Mouse (Mus musculus): ENCODE data around the gene Traf3ip1.

The Traf3ip1 gene

GRCm38 (mm10) chr1:91494457-91495140 lies at the start of gene Traf3ip1:
Gene Traf3ip1, plus strand, starts transcription at chr1:91494647.
- DNase-seq = peak; percentile 97

DNA sequence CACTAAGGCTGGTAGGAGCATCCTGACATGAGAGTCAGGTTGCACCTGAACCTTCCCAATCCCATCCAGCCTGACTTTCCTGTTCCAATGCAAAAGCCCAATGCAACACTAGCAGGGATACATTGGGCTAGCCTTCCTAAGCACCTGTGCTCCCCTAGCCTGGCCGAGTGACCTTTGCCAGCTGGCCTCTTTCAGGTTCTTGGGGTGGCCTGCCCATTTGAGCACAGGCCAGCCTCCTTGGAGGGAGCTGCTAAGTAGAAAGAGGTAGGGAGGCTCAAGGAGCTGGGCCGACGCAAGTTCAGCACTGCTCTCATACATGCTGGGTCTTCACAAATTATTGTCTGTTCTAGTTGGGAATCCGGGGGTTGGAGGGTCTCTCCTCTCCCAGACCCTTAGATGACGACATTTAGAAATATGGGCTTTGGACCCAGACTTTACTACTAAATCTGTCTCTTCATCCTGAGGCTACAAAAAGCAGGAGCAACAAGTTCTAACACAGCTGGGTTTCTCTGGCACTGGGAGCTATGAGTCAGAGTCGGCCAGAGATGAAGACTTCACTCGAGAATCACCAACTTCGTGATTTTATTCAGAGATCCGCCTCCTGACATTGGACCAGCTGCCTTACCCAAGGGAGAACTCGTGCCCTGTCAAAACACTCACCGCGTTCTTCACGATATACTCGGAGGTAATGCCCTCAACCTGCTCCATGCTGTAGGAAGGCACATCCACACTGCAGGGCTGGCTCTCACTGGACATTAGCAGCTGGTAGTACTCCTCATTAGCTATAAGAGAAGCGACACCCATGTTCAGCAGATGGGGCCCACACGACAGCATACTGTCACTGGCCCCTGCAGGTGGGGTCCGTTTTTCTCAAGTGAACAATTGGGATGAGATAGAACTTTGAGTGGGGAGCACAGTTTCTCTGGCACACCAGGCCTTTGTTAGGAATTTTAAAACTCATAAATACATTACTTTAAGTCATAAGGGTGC lies 49.3 kb upstream of the Traf3ip1 start:
- peak; percentile 6 for DNase-seq

DNA sequence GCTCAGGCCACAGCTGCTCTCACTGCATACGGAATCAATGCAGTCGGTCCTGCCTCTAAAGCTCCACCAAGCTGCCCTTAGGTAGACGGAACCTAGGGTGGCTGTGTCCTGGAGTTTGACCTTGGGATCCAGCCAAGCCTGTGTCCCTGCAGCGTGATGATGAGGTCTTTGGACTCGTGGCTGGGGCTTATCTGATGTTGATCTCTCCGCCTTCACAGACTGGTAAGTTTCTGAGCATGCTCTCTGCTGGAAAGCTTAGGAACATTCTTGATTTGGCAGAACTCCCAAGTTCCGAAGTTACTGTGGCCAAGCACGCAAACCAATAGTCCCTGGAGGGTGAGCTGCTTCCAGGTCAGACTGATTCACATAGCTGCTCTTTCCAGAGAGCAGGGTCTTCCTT lies 48.4 kb upstream of the Traf3ip1 start:
- peak; percentile 87 for DNase-seq

- no peak for DNase-seq
These were observed 47.9 kb upstream of the Traf3ip1 start for GRCm38 (mm10) chr1:91446511-91446910.

- DNase-seq = peak; percentile 12
These were observed 45.8 kb upstream of the Traf3ip1 start for GRCm38 (mm10) chr1:91448688-91449087.

GRCm38 (mm10) chr1:91450851-91451250 lies 43.6 kb upstream of the Traf3ip1 start:
- DNase-seq = no peak

DNA sequence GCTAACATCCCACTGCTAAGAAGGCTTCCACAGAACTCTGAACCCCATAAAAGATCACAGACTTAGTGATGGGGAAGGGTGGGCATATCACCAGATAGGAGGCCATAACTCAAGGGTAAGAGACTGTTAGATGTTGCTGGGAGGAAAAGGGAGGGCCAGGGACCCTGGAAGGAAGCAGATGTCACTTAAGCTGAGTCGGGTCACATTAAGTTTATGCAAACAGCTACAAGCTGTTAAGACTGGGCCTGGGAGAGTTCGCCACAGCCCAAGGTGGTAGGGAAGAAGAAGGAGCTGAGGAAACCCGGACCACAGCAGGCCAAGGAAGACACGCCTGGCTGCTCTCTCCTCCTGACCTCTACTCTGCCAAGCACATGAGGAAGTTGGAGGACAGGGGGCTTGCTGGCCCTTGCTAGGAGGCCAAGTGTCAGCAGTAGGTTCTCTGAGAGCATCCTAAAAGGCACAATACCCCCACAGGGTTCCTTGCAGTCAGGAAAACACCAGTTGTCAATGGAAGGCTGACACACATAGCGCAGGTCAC lies 42.8 kb upstream of the Traf3ip1 start:
- peak; percentile 42 for DNase-seq

DNA sequence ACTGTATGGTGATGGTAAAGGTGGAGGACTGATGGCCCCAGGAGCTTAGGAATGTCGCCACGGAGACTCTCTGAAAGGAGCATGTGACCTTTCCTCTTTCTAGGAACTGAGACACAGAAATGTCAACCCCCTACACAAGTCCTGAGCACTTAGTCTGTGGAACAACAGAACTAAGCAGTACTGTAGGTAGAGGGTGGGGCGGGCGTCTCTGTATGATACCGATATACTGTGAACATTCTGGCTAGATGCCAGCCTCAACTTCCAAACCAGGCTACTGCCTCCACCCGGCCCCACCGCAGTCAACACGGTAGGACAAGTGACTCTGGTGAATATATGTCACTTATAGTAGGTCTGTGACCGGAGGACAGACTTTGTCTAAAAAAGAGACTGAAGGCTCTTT lies 40.5 kb upstream of the Traf3ip1 start:
- DNase-seq = peak; percentile 19

GRCm38 (mm10) chr1:91454366-91454765 lies 40.1 kb upstream of the Traf3ip1 start:
- DNase-seq = peak; percentile 38

- DNase-seq = no peak
These were observed 39.5 kb upstream of the Traf3ip1 start for GRCm38 (mm10) chr1:91454927-91455326.

DNA sequence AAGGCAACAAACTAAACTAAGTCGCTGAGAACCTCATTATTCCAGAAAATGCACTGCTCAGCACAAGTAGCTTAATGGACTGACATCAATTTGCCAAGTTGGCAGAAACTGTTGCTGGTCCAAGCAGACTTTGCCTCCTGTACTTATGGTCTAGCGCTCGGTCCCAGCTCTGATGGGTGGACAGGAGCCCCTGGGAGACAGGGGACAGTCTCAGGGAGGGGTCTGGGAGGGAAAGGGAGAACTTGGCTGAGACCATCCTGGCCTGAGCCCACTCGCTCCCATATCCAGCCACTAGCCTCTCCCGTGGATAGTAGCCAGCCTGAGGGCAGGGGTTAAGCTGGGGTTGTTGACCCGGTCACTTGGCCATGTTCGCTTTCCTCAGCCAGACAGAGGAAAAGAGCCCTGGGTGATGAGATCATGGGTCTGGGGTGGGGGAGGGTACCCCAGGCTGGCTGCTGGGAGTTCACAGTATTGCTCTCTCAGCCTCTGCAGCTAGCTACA lies 38.7 kb upstream of the Traf3ip1 start:
- peak; percentile 83 for DNase-seq

- peak; percentile 77 for DNase-seq
These were observed 38.1 kb upstream of the Traf3ip1 start for GRCm38 (mm10) chr1:91456301-91456801.

DNA sequence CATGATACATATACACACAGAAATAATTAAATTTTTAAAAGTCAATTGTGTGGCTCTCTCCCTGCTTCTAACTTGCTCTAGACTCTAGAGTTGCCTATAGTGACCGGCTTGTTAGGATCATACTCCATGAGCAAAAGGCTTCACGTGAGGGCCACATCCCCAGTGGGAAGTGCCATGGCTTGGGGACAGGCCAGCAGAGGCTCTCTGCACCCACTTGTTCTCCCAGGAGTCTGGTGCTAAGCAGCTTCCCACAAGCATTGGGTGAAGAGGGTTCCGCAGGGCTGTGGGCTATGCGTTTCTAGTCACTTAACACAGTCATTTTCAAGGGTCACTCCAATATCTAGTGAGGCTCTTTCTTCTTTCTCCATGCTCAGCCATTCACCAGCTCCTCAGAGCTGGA lies 37.3 kb upstream of the Traf3ip1 start:
- no peak for DNase-seq

DNA sequence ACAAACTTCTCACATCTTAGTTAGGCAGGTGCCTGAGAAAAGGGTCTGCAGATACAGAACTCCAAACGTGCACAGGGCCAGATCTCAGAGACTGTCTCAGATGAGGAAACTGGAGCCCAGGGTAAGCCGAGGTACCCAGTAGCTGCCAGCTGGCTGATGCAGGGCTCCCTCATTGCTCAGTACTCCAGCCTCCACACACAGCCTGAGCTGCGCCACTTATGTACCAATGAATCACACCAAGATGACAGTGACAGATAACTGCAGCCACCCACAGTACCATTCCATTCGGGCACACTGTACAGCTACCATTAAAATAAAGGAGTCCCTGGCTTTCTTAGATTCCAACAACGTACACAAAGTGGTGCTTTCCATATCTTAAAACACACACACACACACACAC lies 36.7 kb upstream of the Traf3ip1 start:
- DNase-seq = no peak

DNA sequence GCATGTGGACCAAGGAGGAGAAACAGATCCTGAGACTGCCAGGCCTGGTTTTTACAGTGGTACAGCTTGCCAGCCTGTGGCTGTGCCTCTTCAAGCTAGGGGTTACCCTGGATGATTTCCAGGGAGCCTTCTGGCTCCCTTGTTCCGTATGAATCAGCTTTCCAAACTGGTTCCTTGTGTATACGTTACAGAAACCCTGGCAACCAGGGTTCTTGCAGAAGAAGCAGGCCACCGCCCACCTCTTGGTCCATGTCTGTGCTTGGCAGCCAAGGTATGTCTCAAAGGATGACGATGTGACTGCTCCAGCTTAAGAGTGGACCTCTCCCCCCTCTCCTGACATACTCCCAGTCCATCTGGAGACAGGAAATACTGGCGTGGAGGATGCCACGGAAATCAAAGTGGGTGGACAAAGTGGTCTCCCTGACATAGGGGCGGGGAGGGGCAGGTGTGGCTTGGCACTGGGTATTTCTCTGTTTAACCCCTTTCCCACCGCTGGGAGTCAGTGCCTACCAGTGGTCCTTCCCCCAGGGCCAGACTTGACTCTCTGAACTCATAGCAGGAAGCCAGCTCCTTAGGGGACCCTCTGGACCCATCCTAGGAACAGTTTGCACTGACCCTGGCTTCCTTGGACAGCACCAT lies 36.1 kb upstream of the Traf3ip1 start:
- peak; percentile 52 for DNase-seq

DNA sequence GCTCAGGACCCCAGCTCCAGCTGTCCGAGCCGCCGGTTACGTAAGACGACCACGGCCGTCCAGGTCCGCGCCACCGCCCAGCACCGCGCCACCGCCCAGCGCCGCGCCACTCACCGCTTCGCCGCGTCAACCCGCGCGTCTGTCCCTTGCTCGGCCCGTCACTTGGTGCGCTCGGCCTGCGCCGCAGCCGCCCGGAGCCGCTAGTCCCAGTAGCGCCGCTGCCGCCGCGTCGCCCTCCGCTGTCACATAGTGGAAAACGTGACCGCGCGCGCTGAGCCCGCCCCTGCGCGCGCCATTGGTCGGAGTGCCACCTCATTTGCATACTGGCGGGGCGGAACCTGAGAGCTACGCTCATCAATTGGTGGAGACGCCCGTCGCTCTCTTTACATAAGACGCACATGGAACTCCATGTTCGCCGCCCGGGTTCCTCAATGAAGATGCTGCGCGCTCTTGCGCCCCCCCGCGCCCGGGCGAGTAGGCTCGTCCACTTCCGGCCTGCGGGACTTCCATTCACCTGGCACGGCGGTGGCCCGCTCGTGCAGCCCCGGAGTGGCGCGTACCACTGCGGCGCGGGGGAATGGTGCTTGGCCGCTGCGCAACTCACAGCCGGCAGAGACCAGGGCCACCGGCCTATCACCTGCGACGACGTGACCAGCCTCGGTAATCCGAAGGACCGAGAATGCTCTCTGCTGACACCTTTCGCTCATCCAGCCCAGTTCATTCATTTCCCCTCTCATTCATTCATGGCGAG lies 35.2 kb upstream of the Traf3ip1 start, which contains the start of gene Per2:
Gene Per2 (minus strand): TSS at position 266 of the 751 bp plus-strand sequence.
- peak; percentile 99 for DNase-seq

GRCm38 (mm10) chr1:91460069-91460468 lies 34.4 kb upstream of the Traf3ip1 start:
- DNase-seq = peak; percentile 6

DNA sequence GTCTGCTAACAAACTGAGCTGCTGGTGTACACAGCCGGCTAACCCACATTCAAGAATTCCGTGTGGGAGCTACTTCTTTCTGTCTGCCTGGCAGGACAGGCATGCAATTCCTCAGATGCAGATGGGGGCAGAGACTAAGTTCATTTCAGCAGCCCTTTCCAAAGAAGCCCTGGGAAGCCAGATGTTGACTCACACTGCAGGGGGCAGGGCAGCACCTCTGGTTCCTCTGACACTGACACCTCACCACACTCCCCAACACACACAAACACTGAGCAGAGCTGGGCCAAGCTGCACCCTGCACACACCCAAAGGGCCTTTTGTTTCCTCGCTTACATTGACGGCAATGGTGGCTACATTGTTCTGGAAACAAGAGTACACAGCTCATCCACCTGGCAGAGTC lies 33.9 kb upstream of the Traf3ip1 start:
- DNase-seq = peak; percentile 9

- peak; percentile 14 for DNase-seq
These were observed 31.0 kb upstream of the Traf3ip1 start for GRCm38 (mm10) chr1:91463336-91463995.

- DNase-seq = peak; percentile 65
These were observed 30.0 kb upstream of the Traf3ip1 start for GRCm38 (mm10) chr1:91464436-91464835.

DNA sequence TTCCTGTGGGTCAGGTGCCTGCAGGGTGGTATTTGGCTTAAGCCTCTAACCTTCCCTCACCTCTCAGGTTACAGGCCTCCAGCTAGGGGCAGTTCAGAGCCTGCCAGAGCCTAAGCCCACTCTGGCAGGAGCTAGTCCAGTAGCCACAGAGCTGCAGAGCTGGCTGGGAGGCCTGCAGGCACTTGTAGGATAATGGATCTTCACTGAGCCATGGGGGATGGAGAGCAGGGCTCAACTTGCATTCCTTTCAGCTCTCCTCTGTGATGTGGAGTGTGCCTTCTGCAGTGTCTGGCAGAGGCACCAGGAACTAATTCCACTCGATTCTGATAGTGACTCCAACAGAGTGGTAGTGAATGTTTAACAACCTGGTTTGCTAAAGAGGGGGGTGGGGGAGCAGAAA lies 29.2 kb upstream of the Traf3ip1 start:
- DNase-seq = peak; percentile 57

All from kidney, postnatal 10 days (tissue).